Mouse (Mus musculus) cortical plate, adult 2 months (tissue): Measurements from ENCODE around the gene Ptprn2.

Experiments used
- CTCF ChIP-seq: fragments of 200-500 bp; IDR thresholded peaks from 2 replicates; pipeline ENCODE4 v1.5.1; 2011; ENCODE audit warnings: mild to moderate bottlenecking, control low read depth, low read length; ENCODE audit not compliant: insufficient read depth; ENCODE audit errors: extremely low read depth
- POLR2A ChIP-seq: fragments of 200-500 bp; IDR thresholded peaks from 2 replicates; pipeline ENCODE4 v1.6.1; 2011; ENCODE audit warnings: mild to moderate bottlenecking, low read length, control low read depth; ENCODE audit not compliant: insufficient read depth; ENCODE audit errors: extremely low read depth

DNA sequence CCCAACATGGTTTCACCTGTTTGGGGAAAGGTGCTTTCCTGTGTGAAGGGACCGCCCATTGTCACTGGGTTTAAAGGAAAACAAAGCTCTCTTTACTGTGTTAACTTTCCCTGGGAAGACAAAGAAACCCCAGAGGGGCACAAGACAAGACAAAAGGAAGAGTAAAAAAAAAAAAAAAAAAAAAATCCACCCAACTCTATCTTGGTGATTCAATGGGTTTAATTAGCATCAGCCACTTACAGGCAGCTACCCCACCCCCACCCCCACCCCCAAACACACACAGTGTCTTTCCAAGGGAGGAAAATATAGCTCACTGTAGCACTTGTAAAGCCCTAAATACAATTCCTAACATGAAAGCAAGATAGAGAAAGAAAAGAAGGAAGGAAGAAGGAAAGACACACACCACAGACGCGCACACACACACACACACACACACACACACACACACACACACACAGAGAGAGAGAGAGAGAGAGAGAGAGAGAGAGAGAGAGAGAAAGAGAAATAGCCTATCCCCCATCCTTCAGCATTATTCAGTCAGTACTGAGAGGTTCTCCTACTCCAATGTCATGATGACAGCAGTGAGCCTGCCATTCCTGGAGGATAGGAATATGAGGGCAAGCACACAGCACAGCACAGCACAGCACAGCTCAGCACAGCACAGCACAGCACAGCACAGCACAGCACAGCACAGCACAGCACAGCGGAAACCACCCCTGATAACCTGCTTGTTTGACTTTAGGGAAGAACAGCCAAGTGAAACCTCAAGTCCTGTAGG, 462.8 kb downstream of the Ptprn2 start:
- no peak for TF ChIP-seq POLR2A
- no peak for TF ChIP-seq CTCF
